Comparison of ENCODE assay signal across 9 mouse cellular contexts in genomic region chr16:59683434-59683833, GRCm38 (mm10). TPM values are rescaled to one million over a fixed set of nuclear protein-coding genes. Genes with fewer than 3 reads are reported as not detected.
DNase-seq lines count a peak whose midpoint lies in the region; ATAC-seq and TF ChIP-seq lines count a peak whose summit lies in the region.
"Had no signal": no experiment of that assay in that cellular context is flagged by ENCODE, and none has a peak within 500 bp of the region (broad histone marks: within the 10 kb centered on the region; RNA-seq: fewer than 3 reads in every experiment).

No protein-coding gene starts in this region.

- H3K36me3 ChIP-seq in thymus, adult 2 months (ENCODE audit: control insufficient read depth, insufficient read depth, low read length) = no peaks in the 10 kb centered on the region
- no peaks in the 10 kb centered on the region for H3K36me3 ChIP-seq in limb, embryonic 10.5 days
- H3K36me3 ChIP-seq in midbrain, postnatal 0 days (ENCODE audit: insufficient read depth, low read length) = no peaks in the 10 kb centered on the region
- no peaks in the 10 kb centered on the region for H3K36me3 ChIP-seq in stomach, embryonic 15.5 days
- H3K36me3 ChIP-seq: embryonic facial prominence, embryonic 12.5 days had no signal

- H3K9me3 ChIP-seq in limb, embryonic 10.5 days (replicated peaks) = no peaks in the 10 kb centered on the region
- H3K9me3 ChIP-seq in midbrain, postnatal 0 days (ENCODE audit: low read length) = no peaks in the 10 kb centered on the region
- no peaks in the 10 kb centered on the region for H3K9me3 ChIP-seq in stomach, embryonic 15.5 days
- H3K9me3 ChIP-seq: embryonic facial prominence, embryonic 12.5 days had no signal

- DNase-seq in thymus, adult 2 months = peak; percentile 37
- DNase-seq in thymus, adult 18-20 months = no peak
- peak; percentile 66 to 83 for DNase-seq in cerebellum, postnatal 25 days
- peak; percentile 67 for DNase-seq in gastrocnemius, postnatal 10 days
- DNase-seq in kidney, adult 8-10 months = peak; percentile 14 to 51
- DNase-seq in limb, embryonic 10.5 days (ENCODE audit: low spot score) = peak; percentile 79
- DNase-seq in midbrain, postnatal 0 days (ENCODE audit: low spot score) = peak; percentile 93

- H3K4me2 ChIP-seq in midbrain, postnatal 0 days (ENCODE audit: low read depth, low read length, poor library complexity, severe bottlenecking) = peak overlapping the region; percentile 36
- H3K4me2 ChIP-seq in stomach, embryonic 15.5 days = no peak overlapping the region
- H3K4me2 ChIP-seq: embryonic facial prominence, embryonic 12.5 days had no signal

- no peak for TF ChIP-seq CTCF in thymus, adult 2 months (IDR thresholded peaks at IDR 0.05; ENCODE audit: borderline replicate concordance, control insufficient read depth, extremely low read depth, insufficient read depth, low read length, poor library complexity)
- peak; percentile 99 for TF ChIP-seq CTCF in midbrain, postnatal 0 days (IDR thresholded peaks at IDR 0.05)

- H3K27me3 ChIP-seq in thymus, adult 2 months (ENCODE audit: control insufficient read depth, insufficient read depth, low read length) = no peaks in the 10 kb centered on the region
- no peaks in the 10 kb centered on the region for H3K27me3 ChIP-seq in limb, embryonic 10.5 days (ENCODE audit: low read depth, poor library complexity, severe bottlenecking)
- no peaks in the 10 kb centered on the region for H3K27me3 ChIP-seq in midbrain, postnatal 0 days (ENCODE audit: insufficient read depth, low read length)
- H3K27me3 ChIP-seq in stomach, embryonic 15.5 days (replicated peaks) = no peaks in the 10 kb centered on the region
- H3K27me3 ChIP-seq: embryonic facial prominence, embryonic 12.5 days had no signal

- peak; percentile 86 for ATAC-seq in midbrain, postnatal 0 days (ENCODE audit: low FRiP score)
- peak; percentile 56; the same call in 1 of the 2 replicates for ATAC-seq in stomach, embryonic 15.5 days (ENCODE audit: insufficient read depth, low FRiP score, low read depth)

- no peaks in the 10 kb centered on the region for H3K4me1 ChIP-seq in thymus, adult 2 months (replicated peaks; ENCODE audit: control insufficient read depth, insufficient read depth, low read length)
- H3K4me1 ChIP-seq in limb, embryonic 10.5 days = no peaks in the 10 kb centered on the region
- peaks cover 5% of the 10 kb centered on the region; the same call in 1 of the 2 replicates for H3K4me1 ChIP-seq in midbrain, postnatal 0 days (ENCODE audit: insufficient read depth, low read length)
- no peaks in the 10 kb centered on the region for H3K4me1 ChIP-seq in stomach, embryonic 15.5 days
- H3K4me1 ChIP-seq: embryonic facial prominence, embryonic 12.5 days had no signal

- no peak for TF ChIP-seq POLR2A in thymus, adult 2 months (IDR thresholded peaks at IDR 0.05; ENCODE audit: control insufficient read depth, extremely low read depth, insufficient read depth, low read length, poor library complexity)

- no peak overlapping the region for H3K4me3 ChIP-seq in thymus, adult 2 months (ENCODE audit: control insufficient read depth, insufficient read depth, low read length)
- no peak overlapping the region for H3K4me3 ChIP-seq in limb, embryonic 10.5 days
- H3K4me3 ChIP-seq in midbrain, postnatal 0 days (ENCODE audit: low read depth, low read length) = no peak overlapping the region
- no peak overlapping the region for H3K4me3 ChIP-seq in stomach, embryonic 15.5 days (replicated peaks)
- H3K4me3 ChIP-seq: embryonic facial prominence, embryonic 12.5 days had no signal

- no peak overlapping the region for H3K9ac ChIP-seq in midbrain, postnatal 0 days (replicated peaks; ENCODE audit: low read length, poor library complexity, severe bottlenecking)
- no peak overlapping the region for H3K9ac ChIP-seq in stomach, embryonic 15.5 days
- H3K9ac ChIP-seq: embryonic facial prominence, embryonic 12.5 days had no signal

- H3K27ac ChIP-seq in thymus, adult 2 months (ENCODE audit: control insufficient read depth, insufficient read depth, low read length) = no peak overlapping the region
- H3K27ac ChIP-seq in limb, embryonic 10.5 days = no peak overlapping the region
- no peak overlapping the region for H3K27ac ChIP-seq in midbrain, postnatal 0 days (ENCODE audit: low read depth, low read length)
- no peak overlapping the region for H3K27ac ChIP-seq in stomach, embryonic 15.5 days
- H3K27ac ChIP-seq: embryonic facial prominence, embryonic 12.5 days had no signal

- 7% methylated on average over 8 of the region's 8 CpGs for WGBS in thymus, adult 2 months
- WGBS in limb, embryonic 10.5 days = 12% methylated on average over 8 of the region's 8 CpGs
- 2% methylated on average over 8 of the region's 8 CpGs for WGBS in midbrain, postnatal 0 days
- WGBS in stomach, embryonic 15.5 days = 7% methylated on average over 8 of the region's 8 CpGs

RNA-seq across cellular contexts. Expression of gene Arl6, which starts 44.2 kb away (rescaled TPM):
- polyA plus RNA-seq in thymus, adult 2 months (2012; rRNA removed) = 0.93 and 0.97 TPM in 2 replicates
- 1 to 10 TPM; 3.7 to 4.2 TPM for total RNA-seq in gastrocnemius, postnatal 10 days (2021)
- polyA plus RNA-seq in limb, embryonic 10.5 days (2016; fragmentation: Nextera tagmentation; extraction: Ambion mirVana) = 41.3 and 42.4 TPM in 2 replicates
- 29.2 and 30.7 TPM in 2 replicates for total RNA-seq in midbrain, postnatal 0 days (2014; rRNA removed)
- polyA plus RNA-seq in midbrain, postnatal 0 days (2015; fragmentation: Nextera tagmentation; extraction: Ambion mirVana) = 62.0 and 63.1 TPM in 2 replicates
- polyA plus RNA-seq in stomach, embryonic 15.5 days (2015; fragmentation: Nextera tagmentation; extraction: Ambion mirVana) = 24.6 and 25.6 TPM in 2 replicates

Comparison
In these comparisons a context has a peak if more than half of its experiments do, and no peak if none do; other contexts are left out.
1. DNase-seq: peak in thymus, adult 2 months (single experiment), cerebellum, postnatal 25 days (2 of 2), gastrocnemius, postnatal 10 days (single experiment), kidney, adult 8-10 months (2 of 2), limb, embryonic 10.5 days (single experiment) and midbrain, postnatal 0 days (single experiment); none in thymus, adult 18-20 months (0 of 2).
2. RNA of gene Arl6, which starts 44.2 kb away (polyA plus RNA-seq): 62.0 to 63.1 TPM in midbrain, postnatal 0 days, 41.3 to 42.4 TPM in limb, embryonic 10.5 days and 24.6 to 25.6 TPM in stomach, embryonic 15.5 days; 0.93 to 0.97 TPM in thymus, adult 2 months; every median in the first group is over 10 times any median in the second.